Mouse (Mus musculus): ENCODE measurements around the gene Tcf23. TPM values are rescaled to one million over a fixed set of nuclear protein-coding genes. Genes with fewer than 3 reads are reported as not detected.
A peak's percentile ranks its signal among the peaks of the same experiment; 100 is the strongest.

Gene Tcf23
- total RNA-seq, 2 experiments from 2014 or later = 0.15 to 0.53 TPM

GRCm38 (mm10) chr5:30948620-30949019, 19.8 kb upstream of the Tcf23 start:
- no peak for DNase-seq
- intact Hi-C loops (cut with DNase I) = no loop called here

GRCm38 (mm10) chr5:30949654-30950326, 18.7 kb upstream of the Tcf23 start:
- intact Hi-C loops (cut with DNase I) = no loop called here
- peak; percentile 94 for DNase-seq

- peak; percentile 45 to 51 for DNase-seq
- intact Hi-C loops (cut with DNase I) = no loop called here
These were observed 18.0 kb upstream of the Tcf23 start for GRCm38 (mm10) chr5:30950451-30950850.

DNA sequence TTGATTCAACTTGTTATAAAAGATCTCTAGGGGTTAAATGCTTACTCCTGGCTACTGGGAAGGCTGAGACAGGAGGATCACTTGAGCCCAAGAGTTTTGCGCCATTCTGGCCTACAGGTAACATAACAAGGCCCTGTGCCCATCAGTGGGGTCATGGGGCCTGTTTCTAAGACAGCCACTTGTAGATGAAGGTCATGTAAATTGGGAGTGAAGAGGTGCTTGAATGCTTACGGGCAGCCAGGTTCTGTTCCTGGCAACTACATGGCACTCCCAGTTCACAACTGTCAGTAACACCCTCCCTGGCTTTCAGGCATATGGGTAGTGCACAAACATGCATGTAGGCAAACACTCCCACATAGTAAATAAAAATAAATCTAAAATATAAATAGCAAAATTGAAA, 17.5 kb upstream of the Tcf23 start:
- no peak for DNase-seq

DNA sequence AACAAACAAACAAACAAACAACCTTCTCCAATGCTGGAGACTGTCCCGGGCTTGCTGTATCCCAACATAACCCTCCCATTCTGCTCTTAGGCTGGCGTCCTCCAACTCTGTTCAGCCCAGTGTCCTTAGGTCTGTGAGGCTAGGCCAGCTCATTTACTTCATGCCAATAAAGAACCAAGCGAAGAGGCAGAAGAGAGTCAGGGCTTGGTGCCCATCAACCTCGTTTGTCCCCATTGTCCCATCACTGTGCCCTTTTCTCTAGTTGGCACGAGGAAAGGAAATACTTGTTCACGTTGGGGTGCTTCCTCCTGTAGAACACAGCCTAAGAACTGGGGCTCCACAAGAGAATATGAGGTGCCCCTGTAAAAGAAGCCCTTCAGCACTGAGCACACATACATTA, 16.8 kb upstream of the Tcf23 start:
- intact Hi-C loops (cut with DNase I) = no loop called here
- DNase-seq = no peak

More for the DNA sequence above, 17.5 kb upstream of the Tcf23 start:
- intact Hi-C loops (cut with DNase I) = no loop called here

GRCm38 (mm10) chr5:30952551-30952950, 15.9 kb upstream of the Tcf23 start:
- no peak for DNase-seq
- intact Hi-C loops (cut with DNase I) = no loop called here

DNA sequence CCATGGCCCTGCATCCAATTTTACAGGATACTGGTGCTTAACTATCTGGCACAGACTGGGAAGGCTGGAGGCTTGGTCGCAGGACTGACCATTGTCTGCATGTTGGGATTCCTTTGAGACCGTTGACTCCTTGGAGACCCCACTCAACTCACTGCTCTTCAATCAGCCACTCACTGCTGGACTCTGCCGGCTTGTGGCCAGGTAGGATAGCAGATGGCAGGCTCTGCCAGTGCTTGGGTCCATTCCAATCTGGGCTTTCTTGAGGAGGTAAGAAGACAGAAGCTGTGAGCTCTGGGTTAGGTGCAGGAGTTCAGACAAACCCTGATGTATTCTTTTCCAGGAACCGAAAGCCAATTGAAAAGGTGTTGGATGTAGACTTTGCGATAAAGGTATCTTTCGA, 14.4 kb upstream of the Tcf23 start:
- intact Hi-C loops (cut with DNase I) = no loop called here
- DNase-seq = no peak

DNA sequence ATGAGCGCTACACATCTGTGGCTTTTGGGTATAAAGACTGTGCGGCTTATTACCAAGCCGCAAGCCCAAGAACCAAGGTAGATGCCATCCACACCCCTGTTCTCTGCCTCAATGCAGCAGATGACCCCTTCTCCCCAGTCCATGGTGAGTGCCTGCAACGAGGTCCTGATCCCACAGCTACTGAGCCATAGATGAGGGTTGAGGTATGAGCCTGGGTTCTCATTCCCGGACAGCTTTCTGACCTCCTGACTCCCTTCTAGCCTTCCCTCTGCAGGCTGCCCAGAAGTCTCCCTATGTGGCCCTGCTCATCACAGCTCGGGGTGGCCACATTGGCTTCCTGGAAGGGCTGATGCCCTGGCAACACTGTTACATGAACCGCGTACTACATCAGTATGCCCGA, 13.9 kb upstream of the Tcf23 start:
- no peak for DNase-seq
- intact Hi-C loops (cut with DNase I) = no loop called here

DNA sequence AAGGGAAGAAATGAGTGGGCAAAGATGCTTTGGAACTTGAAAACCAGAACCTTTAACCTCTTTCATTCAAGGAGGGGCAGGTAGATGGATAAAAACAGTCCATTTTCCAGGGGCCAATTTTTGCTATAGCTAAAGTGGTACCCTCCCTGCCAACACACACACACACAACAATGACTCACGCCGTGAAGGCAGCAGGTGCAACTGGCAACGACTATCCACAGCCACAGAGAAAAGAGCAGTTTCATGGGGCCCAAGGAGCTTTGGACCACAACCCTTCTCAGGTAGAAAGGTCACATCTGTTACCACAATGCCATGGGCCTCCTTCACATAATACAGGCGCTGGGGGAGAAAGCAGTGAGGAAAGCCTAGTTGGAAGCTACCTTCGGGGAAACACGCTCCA, 12.7 kb upstream of the Tcf23 start:
- intact Hi-C loops (cut with DNase I) = no loop called here
- no peak for DNase-seq

GRCm38 (mm10) chr5:30957891-30958290, 10.6 kb upstream of the Tcf23 start:
- intact Hi-C loops (cut with DNase I) = no loop called here

DNA sequence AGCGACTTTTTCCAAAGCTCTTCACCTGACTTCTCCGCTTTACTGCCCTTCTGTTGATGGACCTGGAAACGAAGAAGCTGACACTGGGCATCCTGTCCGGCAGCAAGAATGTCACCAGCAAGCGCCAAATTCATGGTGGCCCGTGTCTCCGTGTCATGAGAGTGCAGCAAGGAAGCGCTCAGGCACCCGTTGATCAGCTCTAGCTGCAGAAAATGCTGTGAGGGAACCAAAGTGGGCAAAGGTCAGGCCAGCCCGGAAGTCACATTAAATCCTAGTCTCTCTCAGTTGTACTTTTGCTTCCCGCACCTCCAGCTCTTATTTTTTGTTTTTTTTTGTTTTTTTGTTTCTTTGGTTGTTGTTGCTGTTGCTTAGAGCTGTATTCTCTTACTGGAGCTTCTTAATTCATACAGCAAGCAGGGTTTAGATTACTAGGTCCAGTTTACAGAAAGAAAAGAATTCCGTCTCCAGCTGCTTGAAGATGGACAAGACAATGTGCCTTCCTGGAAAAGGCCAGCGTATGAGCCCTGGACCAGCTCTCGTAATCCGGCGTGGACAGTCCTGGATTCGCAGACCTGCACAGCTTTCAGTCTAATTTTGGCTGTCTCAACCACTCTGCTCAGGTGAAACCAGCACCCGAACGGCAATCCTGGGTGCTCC, 9.1 kb upstream of the Tcf23 start:
- intact Hi-C loops (cut with DNase I) = no loop called here
- no peak for DNase-seq

More at GRCm38 (mm10) chr5:30957891-30958290, 10.6 kb upstream of the Tcf23 start:
- no peak for DNase-seq

DNA sequence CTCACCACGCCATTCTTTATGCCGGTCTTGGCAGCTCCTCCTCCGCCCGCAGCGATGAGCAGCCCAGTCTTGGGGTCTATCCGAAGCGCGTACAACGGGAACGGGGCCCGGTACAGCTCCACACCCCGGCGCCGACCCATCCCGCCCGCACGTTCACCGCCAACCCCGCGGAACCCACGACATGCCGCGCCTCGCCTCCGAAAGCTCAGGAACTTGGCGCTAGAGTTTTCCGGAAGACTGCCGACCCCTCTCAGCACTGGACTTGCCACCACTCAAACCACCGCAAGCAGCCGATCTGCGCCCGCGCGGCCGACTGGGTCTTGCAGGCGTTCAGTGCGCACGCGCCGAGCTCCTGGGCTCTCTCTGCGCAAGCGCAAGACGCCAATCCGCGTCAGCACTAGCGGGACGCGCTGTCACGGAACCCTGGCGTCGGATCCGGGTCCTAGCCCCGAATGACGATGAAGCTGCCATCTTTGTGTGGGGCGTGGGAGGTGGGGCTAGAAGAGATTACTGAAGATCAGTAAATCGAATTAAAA, 8.4 kb upstream of the Tcf23 start, which contains the start of gene Preb:
Gene Preb (minus strand): TSS at position 396 of the 536 bp plus-strand sequence.
- DNase-seq = peak; percentile 99
- intact Hi-C loops (cut with DNase I) = no loop called here

- intact Hi-C loops (cut with DNase I) = no loop called here
- no peak for DNase-seq
These were observed 7.6 kb upstream of the Tcf23 start for GRCm38 (mm10) chr5:30960814-30961213.

DNA sequence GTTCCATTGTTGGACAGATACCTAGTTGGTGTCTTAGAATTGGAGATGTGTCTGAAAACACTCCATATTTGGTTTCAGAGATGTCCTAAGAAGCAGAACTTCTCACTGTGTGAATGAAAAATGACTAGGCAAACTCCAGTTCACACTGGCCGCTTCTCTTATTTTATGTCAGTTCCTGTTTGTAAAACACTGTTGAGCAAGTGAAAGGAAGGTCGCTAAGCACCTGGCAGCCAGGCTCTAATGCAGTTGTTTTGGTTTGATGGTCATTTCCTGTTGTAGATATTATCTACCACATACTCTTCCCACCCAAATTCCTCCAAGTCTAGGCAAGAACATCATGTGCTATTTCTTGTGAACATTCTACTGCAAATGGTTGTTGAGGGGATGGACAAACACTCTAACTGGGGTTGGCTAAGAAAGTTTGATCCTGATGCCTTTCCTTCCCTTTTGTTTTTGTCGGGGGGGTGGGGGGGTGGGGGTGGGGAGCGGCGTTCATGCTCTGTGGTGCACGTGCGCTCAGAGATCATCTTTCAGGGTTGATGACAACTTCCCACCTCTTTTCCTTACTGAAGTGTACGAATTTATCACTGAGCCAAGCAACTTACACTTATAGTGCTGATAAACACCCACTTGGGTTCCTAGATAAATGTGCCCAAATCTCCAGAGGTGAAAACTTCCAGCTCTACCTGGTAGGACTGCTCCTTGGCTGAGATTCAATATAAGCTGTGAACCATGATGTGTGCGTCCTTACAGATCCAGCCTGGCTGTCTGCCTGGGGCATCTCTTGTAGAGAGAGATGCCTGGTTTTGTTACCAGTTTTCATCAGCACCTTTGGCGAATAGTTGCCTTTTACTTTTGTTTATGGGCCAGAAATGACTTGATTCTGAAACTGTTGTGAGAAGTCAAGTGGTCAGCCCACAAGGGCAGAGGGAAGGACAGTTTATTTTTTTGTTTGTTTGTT, 6.6 kb upstream of the Tcf23 start:
- intact Hi-C loops (cut with DNase I) = no loop called here
- DNase-seq = no peak

- intact Hi-C loops (cut with DNase I) = no loop called here
- no peak for DNase-seq
These were observed 4.5 kb upstream of the Tcf23 start for GRCm38 (mm10) chr5:30963916-30964315.

DNA sequence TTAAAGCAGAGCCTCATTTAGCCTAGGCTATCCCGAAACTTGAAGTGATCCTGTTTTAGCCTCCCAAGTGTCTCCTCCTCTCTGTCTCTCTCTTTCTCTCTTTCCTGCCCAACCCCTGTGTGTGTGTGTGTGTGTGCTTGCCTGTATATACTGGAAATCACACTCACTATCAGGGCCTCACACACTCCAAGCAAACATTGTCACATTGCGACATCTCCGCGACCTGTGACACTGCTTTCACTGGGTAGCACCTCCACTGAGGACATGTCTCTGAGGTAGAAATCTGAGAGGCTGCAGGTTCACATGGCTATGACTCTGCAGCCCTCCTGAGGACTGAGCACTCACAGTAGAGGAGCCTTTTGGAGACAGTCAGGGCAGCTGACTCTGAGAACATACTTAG, 2.3 kb upstream of the Tcf23 start:
- no peak for DNase-seq
- intact Hi-C loops (cut with DNase I) = no loop called here

DNA sequence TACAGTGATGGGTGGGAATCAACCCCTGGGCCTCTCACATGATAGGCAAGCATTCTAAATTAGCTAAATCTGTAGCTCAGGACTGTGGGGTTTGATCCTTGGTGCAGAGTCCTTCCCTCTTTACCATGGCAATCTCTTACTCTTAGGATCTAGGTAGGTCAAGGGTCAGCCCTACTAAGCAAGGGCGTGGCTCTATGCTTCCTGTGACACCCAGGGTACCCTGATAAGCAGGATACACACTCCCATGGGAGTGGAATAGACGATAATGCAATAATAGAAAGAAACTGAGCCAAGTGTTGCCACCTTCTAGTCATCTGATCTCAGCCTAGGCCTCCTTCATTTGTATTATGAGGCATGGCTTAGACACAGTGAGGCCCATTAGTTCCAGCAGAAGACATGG, 978 bp downstream of the Tcf23 start:
- no peak for DNase-seq
- intact Hi-C loops (cut with DNase I) = no loop called here

- intact Hi-C loops (cut with DNase I) = no loop called here
These were observed 6.6 kb downstream of the Tcf23 start for GRCm38 (mm10) chr5:30974870-30975656.

DNA sequence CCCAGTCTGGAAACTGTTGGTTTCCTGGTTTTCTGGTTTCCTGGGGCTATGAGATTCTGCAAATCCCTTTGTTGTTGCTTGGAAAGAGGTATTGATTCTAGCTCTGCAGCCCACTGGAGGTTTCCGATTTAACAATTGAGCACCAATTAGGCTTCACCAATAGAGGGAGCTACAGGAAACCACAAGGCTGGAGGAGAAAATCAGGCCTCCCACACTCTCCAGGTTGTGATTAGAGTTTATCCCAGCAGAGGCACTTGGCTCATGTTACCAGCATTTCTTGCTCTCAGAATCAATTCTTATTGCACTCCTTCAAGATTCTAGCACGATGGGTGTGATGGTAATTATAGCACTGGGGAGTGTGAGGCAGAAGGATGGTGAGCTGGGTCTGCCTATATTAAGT, 13.9 kb downstream of the Tcf23 start:
- intact Hi-C loops (cut with DNase I) = loop anchor here (2.0 kb wide), 1 partner anchor 22 kb away; no protein-coding TSS in a partner anchor
- peak in 1 of 2 experiments; percentile 42 for DNase-seq

More at GRCm38 (mm10) chr5:30974870-30975656, 6.6 kb downstream of the Tcf23 start:
- DNase-seq = peak; percentile 67
